Mouse (Mus musculus) heart, postnatal 25 days (tissue): ENCODE results near the gene Slc17a1. TPM values are rescaled to one million over a fixed set of nuclear protein-coding genes. Genes with fewer than 3 reads are reported as not detected.

Experiments used
- DNase-seq: peaks from one replicate; pipeline ENCODE4 v3.0.0; 2022; ENCODE audit warnings: low spot score
- intact Hi-C: fragments of 180-260 bp; cut with DNase I; formaldehyde crosslinking; loops from one replicate; pipeline ENCODE4 v1.15.1; 2025
- microRNA-seq: library from miRNA; unstranded; fragments of <30 nt; microRNA quantifications from one replicate; pipeline ENCODE4 v1.2.0, GENCODE M21; 2022
- total RNA-seq, 2 experiments: library from RNA; stranded (reverse); gene quantifications; 2 replicates each; pipeline ENCODE4 v1.2.3; 2021

Slc17a1 gene
- total RNA-seq, 2 experiments from 2014 or later: not detected

GRCm38 (mm10) chr13:23938699-23939098 lies 71.1 kb downstream of the Slc17a1 start:
- intact Hi-C loops: no loop called here
- no peak for DNase-seq

- no peak for DNase-seq
- intact Hi-C loops: no loop called here
Observed at GRCm38 (mm10) chr13:23940291-23940690, 72.7 kb downstream of the Slc17a1 start.

- DNase-seq: no peak
- intact Hi-C loops: no loop called here
Observed at GRCm38 (mm10) chr13:23942861-23943260, 75.3 kb downstream of the Slc17a1 start.

Small RNAs within 50 kb of the gene (microRNA-seq; reads per million reads assigned to microRNA genes)
- not detected for gene Gm44344

Other genes with a start within 250 kb of the Slc17a1 start
- 10 to 100 TPM; 10.5 to 10.7 TPM for gene Hist1h2be, start 246.6 kb upstream of the Slc17a1 start, total RNA-seq
- gene Hist1h1e, start 245.2 kb upstream of the Slc17a1 start, total RNA-seq: 10 to 100 TPM; 35.6 to 42.0 TPM
- 1 to 10 TPM; 1.5 to 1.9 TPM for gene Hist1h2ac, start 183.8 kb upstream of the Slc17a1 start, total RNA-seq
- 10 to 100 TPM; 73.7 to 74.9 TPM for gene Hist1h2bc, start 183.6 kb upstream of the Slc17a1 start, total RNA-seq
- gene Hist1h1t, start 171.9 kb upstream of the Slc17a1 start, total RNA-seq: not detected
- gene Hist1h4c, start 169.3 kb upstream of the Slc17a1 start, total RNA-seq: 10 to 100 TPM; 42.4 to 60.8 TPM
- gene Hfe, start 156.9 kb upstream of the Slc17a1 start, total RNA-seq: 10 to 100 TPM; 48.9 to 50.3 TPM
- gene Hist1h1c, start 128.9 kb upstream of the Slc17a1 start, total RNA-seq: 100 to 1,000 TPM; 134 to 160 TPM
- gene Hist1h3c, start 122.1 kb upstream of the Slc17a1 start, total RNA-seq: 1 to 10 TPM; 3.2 to 9.1 TPM
- gene Hist1h2bb, start 121.0 kb upstream of the Slc17a1 start, total RNA-seq: 10 to 100 TPM in 1 of 2 experiments, 1 to 10 TPM in 1; 9.6 to 11.4 TPM
- 10 to 100 TPM; 12.7 to 17.0 TPM for gene Hist1h2ab, start 116.6 kb upstream of the Slc17a1 start, total RNA-seq
- gene Hist1h3b, start 115.5 kb upstream of the Slc17a1 start, total RNA-seq: 10 to 100 TPM; 19.3 to 26.5 TPM
- gene Hist1h4b, start 110.7 kb upstream of the Slc17a1 start, total RNA-seq: 10 to 100 TPM; 13.3 to 23.6 TPM
- gene Hist1h4a, start 106.5 kb upstream of the Slc17a1 start, total RNA-seq: 10 to 100 TPM; 12.6 to 15.8 TPM
- gene Hist1h3a, start 105.4 kb upstream of the Slc17a1 start, total RNA-seq: 10 to 100 TPM; 15.8 to 18.0 TPM
- gene Hist1h1a, start 104.1 kb upstream of the Slc17a1 start, total RNA-seq: 1 to 10 TPM; 5.4 to 9.2 TPM
- gene Trim38, start 97.8 kb upstream of the Slc17a1 start, total RNA-seq: not detected
- gene Slc17a2, start 60.8 kb upstream of the Slc17a1 start, total RNA-seq: not detected
- not detected for gene Slc17a3, start 28.3 kb upstream of the Slc17a1 start, total RNA-seq
- not detected for gene Slc17a4, start 47.3 kb downstream of the Slc17a1 start, total RNA-seq
- gene Hist1h2ba, start 66.4 kb downstream of the Slc17a1 start, total RNA-seq: not detected
- not detected for gene Hist1h2aa, start 66.7 kb downstream of the Slc17a1 start, total RNA-seq
- gene Scgn, start 123.5 kb downstream of the Slc17a1 start, total RNA-seq: not detected